Mouse (Mus musculus) C2C12 (cell line): Measurements from ENCODE around the gene 2810004N23Rik.

Experiments used
- CEBPB ChIP-seq: IDR thresholded peaks from one replicate; pipeline ENCODE4 v1.6.1; 2011; ENCODE audit warnings: low read depth, mild to moderate bottlenecking, control low read depth, moderate library complexity
- CTCF ChIP-seq: IDR thresholded peaks from one replicate; pipeline ENCODE4 v1.5.1; 2011; ENCODE audit not compliant: control insufficient read depth, insufficient read depth, insufficient read length
- FOSL1 ChIP-seq: IDR thresholded peaks from one replicate; pipeline ENCODE4 v1.8.0; 2011; ENCODE audit warnings: mild to moderate bottlenecking, low read length; ENCODE audit not compliant: poor library complexity, insufficient read depth, severe bottlenecking
- MAX ChIP-seq: IDR thresholded peaks from one replicate; pipeline ENCODE4 v1.6.1; 2011; ENCODE audit warnings: mild to moderate bottlenecking, control low read depth
- MYOD1 ChIP-seq: IDR thresholded peaks from one replicate; pipeline ENCODE4 v1.6.1; 2011; ENCODE audit warnings: low read depth; ENCODE audit not compliant: control insufficient read depth, insufficient read length
- MYOG ChIP-seq: IDR thresholded peaks from one replicate; pipeline ENCODE4 v1.6.1; 2011; ENCODE audit not compliant: control insufficient read depth, insufficient read length; ENCODE audit errors: extremely low read depth
- USF1 ChIP-seq: IDR thresholded peaks from one replicate; pipeline ENCODE4 v1.6.1; 2011; ENCODE audit warnings: low read depth, mild to moderate bottlenecking, control low read depth, moderate library complexity

DNA sequence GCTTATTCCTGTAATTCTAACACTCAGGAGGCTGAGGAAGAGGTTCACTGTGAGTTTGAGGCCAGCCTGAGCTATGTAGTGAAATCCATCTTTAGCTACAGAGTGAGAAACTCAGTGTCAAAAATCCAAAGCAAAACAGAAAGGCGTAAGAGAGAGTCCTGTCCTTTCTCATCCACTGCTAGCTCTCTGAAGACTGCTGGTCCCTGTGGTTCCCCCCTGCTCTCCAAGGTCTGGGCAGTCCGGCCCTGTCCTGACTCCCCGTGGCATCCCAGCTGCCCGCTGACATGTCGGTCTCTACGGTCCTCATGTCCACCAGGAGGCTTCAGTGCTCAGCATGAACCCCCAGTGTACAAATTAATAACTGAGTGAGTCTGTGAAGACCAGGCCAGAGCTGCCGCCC, 26.6 kb downstream of the 2810004N23Rik start:
- TF ChIP-seq CTCF (no peak), MAX (no peak), MYOG (no peak), USF1 (no peak), MYOD1 (no peak), CEBPB (no peak), FOSL1 (no peak)
